Mouse (Mus musculus): ENCODE measurements at regions not wholly inside any gene's neighbourhood (a gene's known extent, or its start where the extent isn't known, plus 50 kb on each side); places are given as distances from the start of the nearest gene placed in this dataset.

GRCm38 (mm10) chr10:66183069-66183468 lies 912.9 kb upstream of the Jmjd1c start:
- TF ChIP-seq POLR2A (IDR thresholded peaks at IDR 0.05; ENCODE audit: low read depth, low read length): no peak
- TF ChIP-seq CTCF (IDR thresholded peaks at IDR 0.05; ENCODE audit: borderline replicate concordance, insufficient read depth, low read length): no peak
